Mouse (Mus musculus): ENCODE results near the gene Gm44502.

GRCm38 (mm10) chr15:89432946-89433345 lies 3.5 kb upstream of the Gm44502 start:
- no peak for TF ChIP-seq POLR2A (IDR thresholded peaks at IDR 0.05; ENCODE audit: insufficient read length, low read depth)
- no peak for TF ChIP-seq MAX (IDR thresholded peaks at IDR 0.05; ENCODE audit: low read depth)
- no peak for TF ChIP-seq TCF12 (IDR thresholded peaks at IDR 0.05; ENCODE audit: insufficient read depth, poor library complexity, severe bottlenecking)
- TF ChIP-seq MYOG (IDR thresholded peaks at IDR 0.05; ENCODE audit: control insufficient read depth in 1 of 3, insufficient read depth in 1 of 3, insufficient read length in 2 of 3, low read depth in 2 of 3), result no peak
